Mouse (Mus musculus): Measurements from ENCODE around the gene Olfr283. TPM values are rescaled to one million over a fixed set of nuclear protein-coding genes. Genes with fewer than 3 reads are reported as not detected.
"Not testable (repeated sequence)": the region's sequence is repeated elsewhere in the genome, so short reads cannot be mapped to it uniquely, and the experiment has no call there.

Olfr283 gene
- polyA plus RNA-seq, 1 experiment from 2014 or later, result not detected

- H3K36me3 ChIP-seq (ENCODE audit: control insufficient read depth, insufficient read depth, low read length); H3K4me3 ChIP-seq (ENCODE audit: low read depth, low read length); H3K4me1 ChIP-seq (replicated peaks; ENCODE audit: control insufficient read depth, insufficient read depth); H3K4me2 ChIP-seq (replicated peaks; ENCODE audit: low read depth); H3K27me3 ChIP-seq (ENCODE audit: control insufficient read depth, insufficient read depth, low read length); H3K9ac ChIP-seq (ENCODE audit: low read length); H3K9me3 ChIP-seq (ENCODE audit: control insufficient read depth, low read length); ATAC-seq (ENCODE audit: low FRiP score, low TSS enrichment); H3K27ac ChIP-seq (replicated peaks): not testable (repeated sequence)
- TF ChIP-seq CTCF (IDR thresholded peaks at IDR 0.05; ENCODE audit: low read depth), result peak; percentile 56
- WGBS, result 38% methylated on average over 1 of the region's 3 CpGs
- DNase-seq (ENCODE audit: low spot score), result peak; percentile 20
Measured at GRCm38 (mm10) chr15:98417285-98417684, 36.5 kb upstream of the Olfr283 start.

- not testable (repeated sequence) for H3K27ac ChIP-seq (replicated peaks); H3K4me1 ChIP-seq (replicated peaks; ENCODE audit: control insufficient read depth, insufficient read depth); H3K9ac ChIP-seq (ENCODE audit: low read length); H3K27me3 ChIP-seq (ENCODE audit: control insufficient read depth, insufficient read depth, low read length); H3K4me3 ChIP-seq (ENCODE audit: low read depth, low read length); DNase-seq (ENCODE audit: low spot score); H3K9me3 ChIP-seq (ENCODE audit: control insufficient read depth, low read length); ATAC-seq (ENCODE audit: low FRiP score, low TSS enrichment); H3K4me2 ChIP-seq (replicated peaks; ENCODE audit: low read depth); H3K36me3 ChIP-seq (ENCODE audit: control insufficient read depth, insufficient read depth, low read length)
Measured at GRCm38 (mm10) chr15:98416802-98417201, 36.1 kb upstream of the Olfr283 start.

GRCm38 (mm10) chr15:98415996-98416395 lies 35.2 kb upstream of the Olfr283 start:
- no peak overlapping the region for H3K27ac ChIP-seq (replicated peaks)
- H3K4me1 ChIP-seq (replicated peaks; ENCODE audit: control insufficient read depth, insufficient read depth), result no peaks in the 10 kb centered on the region
- TF ChIP-seq EP300 (optimal IDR thresholded peaks at IDR 0.05) (no peak), CTCF (IDR thresholded peaks at IDR 0.05; ENCODE audit: low read depth) (no peak)
- no peak overlapping the region for H3K9ac ChIP-seq (ENCODE audit: low read length)
- no peak overlapping the region for H3K4me2 ChIP-seq (replicated peaks; ENCODE audit: low read depth)
- no peak for DNase-seq (ENCODE audit: low spot score)
- no peaks in the 10 kb centered on the region for H3K36me3 ChIP-seq (ENCODE audit: control insufficient read depth, insufficient read depth, low read length)
- no peak overlapping the region for H3K4me3 ChIP-seq (ENCODE audit: low read depth, low read length)
- H3K9me3 ChIP-seq (ENCODE audit: control insufficient read depth, low read length), result no peaks in the 10 kb centered on the region
- WGBS, result 72% methylated on average over 4 of the region's 4 CpGs
- ATAC-seq (ENCODE audit: low FRiP score, low TSS enrichment), result no peak
- no peaks in the 10 kb centered on the region for H3K27me3 ChIP-seq (ENCODE audit: control insufficient read depth, insufficient read depth, low read length)

GRCm38 (mm10) chr15:98410249-98410648 lies 29.5 kb upstream of the Olfr283 start:
- 95% methylated on average over 9 of the region's 9 CpGs for WGBS
- ATAC-seq (ENCODE audit: low FRiP score, low TSS enrichment), result no peak
- DNase-seq (ENCODE audit: low spot score), result no peak
- no peaks in the 10 kb centered on the region for H3K9me3 ChIP-seq (ENCODE audit: control insufficient read depth, low read length)
- H3K4me2 ChIP-seq (replicated peaks; ENCODE audit: low read depth), result no peak overlapping the region
- H3K4me3 ChIP-seq (ENCODE audit: low read depth, low read length), result no peak overlapping the region
- no peaks in the 10 kb centered on the region for H3K4me1 ChIP-seq (replicated peaks; ENCODE audit: control insufficient read depth, insufficient read depth)
- no peak overlapping the region for H3K27ac ChIP-seq (replicated peaks)
- no peak overlapping the region for H3K9ac ChIP-seq (ENCODE audit: low read length)
- no peak for TF ChIP-seq CTCF (IDR thresholded peaks at IDR 0.05; ENCODE audit: low read depth)
- TF ChIP-seq EP300 (optimal IDR thresholded peaks at IDR 0.05), result no peak
- H3K36me3 ChIP-seq (ENCODE audit: control insufficient read depth, insufficient read depth, low read length), result no peaks in the 10 kb centered on the region
- H3K27me3 ChIP-seq (ENCODE audit: control insufficient read depth, insufficient read depth, low read length), result no peaks in the 10 kb centered on the region

DNA sequence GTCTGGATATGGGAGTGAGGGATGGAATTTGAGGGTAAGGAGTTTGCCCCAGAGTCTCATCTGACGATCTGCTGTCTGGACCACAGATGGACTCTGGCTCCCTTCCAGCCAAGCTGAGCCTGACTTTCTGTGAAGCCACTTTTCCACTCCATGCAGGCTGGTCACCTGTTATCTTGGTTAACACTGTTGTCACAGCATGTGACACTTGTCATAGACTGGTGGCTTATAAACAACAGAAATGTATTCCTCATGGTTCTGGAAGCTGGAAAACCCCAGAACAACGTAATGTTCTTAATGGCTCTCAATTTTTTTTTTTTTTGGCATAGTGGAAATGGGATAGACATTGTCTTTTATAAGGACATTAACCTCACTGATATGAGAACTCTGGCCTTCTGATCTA lies 28.9 kb upstream of the Olfr283 start:
- no peak for ATAC-seq (ENCODE audit: low FRiP score, low TSS enrichment)
- no peak for DNase-seq (ENCODE audit: low spot score)
- Histone ChIP-seq H3K27ac (replicated peaks) (no peak overlapping the region), H3K9me3 (ENCODE audit: control insufficient read depth, low read length) (no peaks in the 10 kb centered on the region), H3K4me2 (replicated peaks; ENCODE audit: low read depth) (no peak overlapping the region), H3K36me3 (ENCODE audit: control insufficient read depth, insufficient read depth, low read length) (no peaks in the 10 kb centered on the region), H3K27me3 (ENCODE audit: control insufficient read depth, insufficient read depth, low read length) (no peaks in the 10 kb centered on the region), H3K4me3 (ENCODE audit: low read depth, low read length) (no peak overlapping the region), H3K4me1 (replicated peaks; ENCODE audit: control insufficient read depth, insufficient read depth) (no peaks in the 10 kb centered on the region), H3K9ac (ENCODE audit: low read length) (no peak overlapping the region)
- TF ChIP-seq EP300 (optimal IDR thresholded peaks at IDR 0.05), result no peak
- no peak for TF ChIP-seq CTCF (IDR thresholded peaks at IDR 0.05; ENCODE audit: low read depth)
- WGBS, result 86% methylated on average over 2 of the region's 2 CpGs

DNA sequence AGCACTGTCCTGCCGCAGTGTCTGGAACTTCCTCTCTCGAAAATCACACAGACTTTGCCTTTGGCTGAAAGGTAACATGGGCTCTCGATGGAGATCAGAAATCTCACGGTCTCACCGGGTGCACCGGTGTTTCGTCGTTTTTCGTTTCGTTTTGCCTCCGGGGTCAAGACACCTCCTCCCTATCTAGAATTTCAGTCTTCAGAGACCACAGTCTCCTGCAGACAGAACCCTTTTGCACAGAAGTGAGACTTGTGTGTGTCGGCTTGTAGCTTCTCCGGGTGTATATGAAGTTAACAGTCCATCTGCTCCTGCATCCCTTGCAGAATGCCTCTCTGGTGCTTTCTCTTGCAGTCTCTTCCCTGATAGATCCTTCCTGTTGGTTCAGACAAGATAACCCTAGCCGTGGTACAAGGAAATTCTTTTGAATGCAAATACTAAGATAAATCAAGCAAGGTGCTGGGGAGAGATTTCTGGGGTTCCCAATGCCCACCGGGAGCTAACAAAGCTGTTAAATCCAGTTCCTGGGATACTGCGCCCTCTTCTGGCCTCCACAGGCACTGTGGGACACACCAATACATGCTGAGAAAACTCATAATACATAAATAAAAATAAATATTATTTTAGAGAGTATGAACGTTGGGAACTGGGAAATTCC lies 27.8 kb upstream of the Olfr283 start:
- H3K4me1 ChIP-seq (replicated peaks; ENCODE audit: control insufficient read depth, insufficient read depth), result no peaks in the 10 kb centered on the region
- no peak for ATAC-seq (ENCODE audit: low FRiP score, low TSS enrichment)
- H3K27ac ChIP-seq (replicated peaks), result no peak overlapping the region
- no peak overlapping the region for H3K4me2 ChIP-seq (replicated peaks; ENCODE audit: low read depth)
- no peak overlapping the region for H3K4me3 ChIP-seq (ENCODE audit: low read depth, low read length)
- no peak for TF ChIP-seq EP300 (optimal IDR thresholded peaks at IDR 0.05)
- TF ChIP-seq CTCF (IDR thresholded peaks at IDR 0.05; ENCODE audit: low read depth), result peak; percentile 47
- H3K27me3 ChIP-seq (ENCODE audit: control insufficient read depth, insufficient read depth, low read length), result no peaks in the 10 kb centered on the region
- no peak for DNase-seq (ENCODE audit: low spot score)
- H3K9me3 ChIP-seq (ENCODE audit: control insufficient read depth, low read length), result no peaks in the 10 kb centered on the region
- no peak overlapping the region for H3K9ac ChIP-seq (ENCODE audit: low read length)
- 73% methylated on average over 17 of the region's 17 CpGs for WGBS
- no peaks in the 10 kb centered on the region for H3K36me3 ChIP-seq (ENCODE audit: control insufficient read depth, insufficient read depth, low read length)

Data from stomach, postnatal 0 days (tissue).